Mouse (Mus musculus): ENCODE measurements around the gene Ddx17. TPM values are rescaled to one million over a fixed set of nuclear protein-coding genes. Genes with fewer than 3 reads are reported as not detected.

The Ddx17 gene
- polyA plus RNA-seq, 1 experiment from 2014 or later, result 42.0 TPM

DNA sequence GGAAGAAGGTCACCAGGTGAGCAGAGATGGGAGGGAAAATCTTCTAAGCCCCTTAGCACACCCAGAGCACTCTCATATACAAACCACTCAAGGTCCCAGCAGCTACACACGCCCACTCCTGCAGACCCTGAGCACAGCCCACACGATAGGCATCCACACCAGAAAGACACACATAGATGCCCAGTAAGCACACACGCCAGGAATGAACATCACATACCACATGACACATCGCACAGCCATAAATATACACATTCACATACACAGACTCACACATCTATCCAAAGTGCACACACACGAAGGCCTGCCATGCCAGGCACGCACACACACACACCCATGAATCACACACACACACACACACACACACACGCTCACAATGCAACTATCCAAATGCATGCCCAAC, 36.1 kb downstream of the Ddx17 start:
- Histone ChIP-seq H3K4me1 (ENCODE audit: control insufficient read depth, insufficient read depth, low read length) (peaks cover 16% of the 10 kb centered on the region), H3K36me3 (ENCODE audit: control insufficient read depth, insufficient read depth, low read length) (no peaks in the 10 kb centered on the region), H3K4me3 (replicated peaks; ENCODE audit: low read length) (no peak overlapping the region), H3K9me3 (replicated peaks; ENCODE audit: control insufficient read depth, low read length) (no peaks in the 10 kb centered on the region), H3K4me2 (ENCODE audit: low read depth, low read length) (no peak overlapping the region), H3K27me3 (ENCODE audit: control insufficient read depth, insufficient read depth, low read length) (peaks cover 36% of the 10 kb centered on the region), H3K27ac (ENCODE audit: low read length) (no peak overlapping the region), H3K9ac (ENCODE audit: low read length) (no peak overlapping the region)
- 79% methylated on average over 7 of the region's 7 CpGs for WGBS
- no peak for ATAC-seq (ENCODE audit: insufficient read depth, low FRiP score)

DNA sequence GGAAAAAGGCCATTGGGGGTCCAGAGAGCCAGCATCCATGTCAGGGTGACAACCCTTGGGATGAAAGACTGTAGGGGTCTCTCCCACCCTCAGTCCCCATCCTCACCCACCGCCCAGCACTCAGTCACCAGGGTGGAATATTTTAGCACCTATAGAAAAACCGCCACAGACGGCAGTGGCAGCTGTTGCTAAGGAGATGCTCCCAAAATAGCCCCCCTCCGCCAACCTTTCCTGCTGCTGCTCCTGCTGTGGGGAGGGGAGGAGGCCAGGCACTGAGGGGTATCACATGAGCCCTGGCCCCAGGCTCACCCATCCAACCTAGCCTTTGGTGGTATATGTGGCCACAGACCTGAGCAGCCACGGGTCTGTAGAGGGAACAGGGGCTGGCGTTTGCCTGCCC, 36.5 kb downstream of the Ddx17 start:
- Histone ChIP-seq H3K36me3 (ENCODE audit: control insufficient read depth, insufficient read depth, low read length) (no peaks in the 10 kb centered on the region), H3K27me3 (ENCODE audit: control insufficient read depth, insufficient read depth, low read length) (peaks cover 40% of the 10 kb centered on the region), H3K9ac (ENCODE audit: low read length) (no peak overlapping the region), H3K27ac (ENCODE audit: low read length) (no peak overlapping the region), H3K4me3 (replicated peaks; ENCODE audit: low read length) (no peak overlapping the region), H3K9me3 (replicated peaks; ENCODE audit: control insufficient read depth, low read length) (no peaks in the 10 kb centered on the region), H3K4me1 (ENCODE audit: control insufficient read depth, insufficient read depth, low read length) (peaks cover 16% of the 10 kb centered on the region), H3K4me2 (ENCODE audit: low read depth, low read length) (no peak overlapping the region)
- no peak for ATAC-seq (ENCODE audit: insufficient read depth, low FRiP score)
- WGBS, result 38% methylated on average over 6 of the region's 6 CpGs

DNA sequence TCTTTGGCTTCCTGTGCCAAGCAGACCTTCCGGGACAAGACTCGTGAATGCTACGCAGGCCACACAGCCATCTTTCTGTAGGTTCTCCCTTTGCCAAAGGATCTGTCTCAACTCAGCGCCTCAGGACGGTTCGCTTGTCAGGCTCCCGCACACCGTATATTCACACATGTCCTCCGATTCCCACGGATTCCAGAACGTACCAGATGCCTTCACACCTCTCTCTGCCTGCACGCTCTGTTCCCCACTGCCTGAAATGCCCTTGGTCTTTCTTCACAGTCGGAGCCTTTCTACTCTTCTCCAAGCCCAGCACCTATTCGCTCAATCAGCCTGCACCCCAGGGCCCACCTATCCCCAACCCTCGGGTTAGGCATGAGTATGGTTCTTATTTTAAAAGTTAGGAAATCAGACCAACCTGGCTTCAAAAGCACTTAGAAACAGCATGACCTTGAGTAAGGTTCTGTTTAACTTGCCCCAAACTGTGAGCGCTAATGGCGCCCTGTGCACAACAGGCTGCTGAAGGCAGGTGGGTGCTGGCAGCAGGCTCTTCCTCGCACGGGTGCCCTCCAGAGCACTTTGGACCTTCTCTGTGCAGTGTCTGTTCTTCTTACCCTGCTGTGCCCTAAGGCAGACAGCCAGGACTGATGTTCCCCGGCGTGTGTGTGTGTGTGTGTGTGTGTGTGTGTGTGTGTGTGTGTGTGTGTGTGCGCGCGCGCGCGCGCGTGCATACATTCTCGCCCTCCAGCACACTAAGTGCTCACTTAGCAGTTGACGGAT, 39.3 kb downstream of the Ddx17 start:
- H3K27ac ChIP-seq (ENCODE audit: low read length), result no peak overlapping the region
- H3K27me3 ChIP-seq (ENCODE audit: control insufficient read depth, insufficient read depth, low read length), result peaks cover 52% of the 10 kb centered on the region
- no peak for ATAC-seq (ENCODE audit: insufficient read depth, low FRiP score)
- WGBS, result 41% methylated on average over 31 of the region's 31 CpGs
- no peak overlapping the region for H3K4me2 ChIP-seq (ENCODE audit: low read depth, low read length)
- no peaks in the 10 kb centered on the region for H3K36me3 ChIP-seq (ENCODE audit: control insufficient read depth, insufficient read depth, low read length)
- no peak overlapping the region for H3K4me3 ChIP-seq (replicated peaks; ENCODE audit: low read length)
- no peaks in the 10 kb centered on the region for H3K9me3 ChIP-seq (replicated peaks; ENCODE audit: control insufficient read depth, low read length)
- no peak overlapping the region for H3K9ac ChIP-seq (ENCODE audit: low read length)
- peaks cover 11% of the 10 kb centered on the region; the same call in 1 of the 2 replicates for H3K4me1 ChIP-seq (ENCODE audit: control insufficient read depth, insufficient read depth, low read length)

DNA sequence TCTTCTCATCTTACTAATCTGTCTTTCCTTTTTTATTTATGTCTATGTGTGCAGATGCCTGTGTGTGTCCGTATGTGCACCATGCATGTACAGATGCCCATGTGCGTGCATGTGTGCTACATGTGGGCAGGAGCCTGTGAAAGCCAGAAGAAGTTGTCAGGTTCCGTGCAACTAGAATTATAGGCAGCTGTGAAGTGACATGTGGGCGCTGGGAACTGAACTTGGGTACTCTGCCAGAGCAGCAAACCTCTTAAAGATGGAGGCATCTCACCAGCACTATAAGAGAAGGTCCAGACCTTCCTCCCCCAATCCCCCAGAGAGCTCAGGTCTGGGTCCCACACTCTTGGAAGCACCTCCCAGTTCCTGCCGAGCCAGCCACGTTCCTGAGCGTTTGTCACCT, 40.1 kb downstream of the Ddx17 start:
- H3K9me3 ChIP-seq (replicated peaks; ENCODE audit: control insufficient read depth, low read length), result no peaks in the 10 kb centered on the region
- H3K36me3 ChIP-seq (ENCODE audit: control insufficient read depth, insufficient read depth, low read length), result no peaks in the 10 kb centered on the region
- no peak overlapping the region for H3K4me2 ChIP-seq (ENCODE audit: low read depth, low read length)
- no peak overlapping the region for H3K27ac ChIP-seq (ENCODE audit: low read length)
- no peak overlapping the region for H3K4me3 ChIP-seq (replicated peaks; ENCODE audit: low read length)
- peaks cover 53% of the 10 kb centered on the region for H3K27me3 ChIP-seq (ENCODE audit: control insufficient read depth, insufficient read depth, low read length)
- H3K4me1 ChIP-seq (ENCODE audit: control insufficient read depth, insufficient read depth, low read length), result peaks cover 5% of the 10 kb centered on the region; the same call in 1 of the 2 replicates
- no peak for ATAC-seq (ENCODE audit: insufficient read depth, low FRiP score)
- 26% methylated on average over 7 of the region's 7 CpGs for WGBS
- H3K9ac ChIP-seq (ENCODE audit: low read length), result no peak overlapping the region

DNA sequence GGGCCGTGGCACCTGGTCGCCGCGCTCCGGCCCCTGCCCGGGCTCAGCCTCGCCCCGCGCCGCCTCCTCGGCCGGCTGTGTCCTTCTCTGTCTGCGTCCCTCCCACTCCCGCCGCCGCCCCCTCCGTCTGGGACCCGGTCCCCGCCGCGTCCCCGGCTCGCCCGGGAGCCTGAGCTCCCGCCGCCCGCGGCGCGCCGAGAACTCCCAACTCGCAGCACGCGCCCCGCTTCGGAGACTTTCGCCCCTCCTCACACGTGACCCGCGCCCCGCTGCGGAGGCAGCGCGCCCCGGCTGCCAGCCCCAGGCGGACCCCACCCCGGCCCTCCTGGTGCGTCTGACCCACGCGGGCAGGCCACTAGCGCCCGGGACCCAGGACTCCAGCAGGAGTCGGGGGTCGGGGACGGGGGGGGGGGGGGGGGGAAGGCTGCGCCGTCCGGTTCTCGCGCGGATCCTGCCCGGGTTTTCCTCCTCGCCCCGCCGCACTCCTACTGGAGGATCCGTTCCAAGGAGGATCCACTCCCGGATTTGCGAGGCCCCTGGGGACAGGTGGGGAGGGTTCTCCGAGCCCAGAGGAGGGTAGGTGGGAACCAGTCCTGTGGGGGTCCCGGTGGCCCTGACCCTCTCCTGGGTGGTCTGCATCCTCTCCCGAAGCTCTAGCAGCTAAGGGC, 40.8 kb downstream of the Ddx17 start:
- H3K4me2 ChIP-seq (ENCODE audit: low read depth, low read length), result peak overlapping the region; percentile 100
- H3K9me3 ChIP-seq (replicated peaks; ENCODE audit: control insufficient read depth, low read length), result no peaks in the 10 kb centered on the region
- peak overlapping the region; percentile 62 for H3K4me3 ChIP-seq (replicated peaks; ENCODE audit: low read length)
- 0 out of 2 replicates have a peak, but pooled peaks cover 2% of the 10 kb centered on the region for H3K4me1 ChIP-seq (ENCODE audit: control insufficient read depth, insufficient read depth, low read length)
- WGBS, result 1% methylated on average over 67 of the region's 71 CpGs
- no peaks in the 10 kb centered on the region for H3K36me3 ChIP-seq (ENCODE audit: control insufficient read depth, insufficient read depth, low read length)
- no peak overlapping the region for H3K27ac ChIP-seq (ENCODE audit: low read length)
- H3K27me3 ChIP-seq (ENCODE audit: control insufficient read depth, insufficient read depth, low read length), result peaks cover 53% of the 10 kb centered on the region
- ATAC-seq (ENCODE audit: insufficient read depth, low FRiP score), result peak; percentile 67; the same call in 1 of the 2 replicates
- peak overlapping the region; percentile 70 for H3K9ac ChIP-seq (ENCODE audit: low read length)

DNA sequence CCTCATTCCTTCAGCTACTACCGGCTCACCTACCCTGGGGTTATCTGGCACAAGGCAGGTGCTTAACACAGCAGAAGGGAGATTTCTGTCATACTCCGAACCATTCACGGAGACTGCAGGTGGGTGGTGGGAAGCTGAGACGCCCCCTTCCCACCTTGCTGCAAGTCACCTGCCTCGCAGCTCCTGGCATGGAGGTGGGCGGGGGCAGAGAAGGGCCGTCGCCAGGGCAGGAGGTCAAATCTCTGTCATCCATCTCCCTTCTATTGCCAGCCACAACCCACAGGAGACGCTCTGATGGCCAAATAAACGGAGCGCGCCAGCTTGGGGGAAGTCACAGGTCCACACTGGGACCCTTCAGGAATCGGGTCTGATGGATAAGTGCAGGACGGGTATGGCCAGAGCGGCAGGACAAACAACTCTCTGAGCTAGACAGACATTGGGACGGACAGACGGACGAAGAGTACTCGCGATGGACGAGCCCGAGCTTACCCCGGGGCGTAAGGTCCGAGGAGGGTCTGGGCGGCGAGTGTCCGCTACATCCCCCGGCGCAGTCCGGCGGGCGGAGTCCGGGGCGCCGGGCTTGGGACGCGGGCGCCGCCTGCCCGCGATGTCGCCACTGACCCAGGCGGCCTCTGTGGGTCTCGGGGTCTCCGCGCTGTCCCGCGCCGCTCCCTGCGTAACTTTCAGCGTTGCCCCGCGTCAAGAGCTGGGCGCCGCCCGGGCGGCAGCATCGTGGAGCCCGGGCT, 41.7 kb downstream of the Ddx17 start, which contains the start of gene Kcnj4:
Gene Kcnj4, minus strand, starts transcription at position 535 of the 746 bp plus-strand sequence.
- Histone ChIP-seq H3K4me3 (replicated peaks; ENCODE audit: low read length) (peak within 1 kb of the TSS; percentile 62), H3K4me1 (ENCODE audit: control insufficient read depth, insufficient read depth, low read length) (0 out of 2 replicates have a peak, but pooled peaks cover 2% of the 10 kb centered on the region), H3K4me2 (ENCODE audit: low read depth, low read length) (peak within 1 kb of the TSS; percentile 100), H3K36me3 (ENCODE audit: control insufficient read depth, insufficient read depth, low read length) (no peaks in the 10 kb centered on the region), H3K27me3 (ENCODE audit: control insufficient read depth, insufficient read depth, low read length) (peaks cover 48% of the 10 kb centered on the region), H3K9ac (ENCODE audit: low read length) (peak within 1 kb of the TSS; percentile 70), H3K9me3 (replicated peaks; ENCODE audit: control insufficient read depth, low read length) (no peaks in the 10 kb centered on the region), H3K27ac (ENCODE audit: low read length) (no peak within 1 kb of the TSS)
- WGBS, result under 1% methylated on average over 60 of the region's 60 CpGs
- no peak for ATAC-seq (ENCODE audit: insufficient read depth, low FRiP score)

DNA sequence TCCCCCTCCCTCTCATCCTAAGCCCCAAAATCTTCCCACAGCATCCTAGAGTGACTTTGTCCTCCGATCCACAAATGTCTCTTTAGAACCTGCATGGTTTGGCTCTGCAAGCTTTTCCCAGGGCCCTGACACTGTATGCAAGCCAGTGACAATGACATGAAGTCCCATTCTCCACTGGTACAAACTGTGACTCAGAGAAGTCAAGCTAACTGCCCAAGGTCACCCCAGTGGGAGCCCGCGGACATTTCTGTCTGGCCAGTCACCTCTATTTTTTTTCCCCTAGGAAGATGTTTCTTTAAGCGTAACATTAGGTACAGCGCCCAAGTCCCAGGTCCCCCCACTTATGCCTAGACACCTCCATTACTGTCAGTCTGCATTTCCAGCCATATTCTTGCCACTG, 43.1 kb downstream of the Ddx17 start:
- 70% methylated on average over 5 of the region's 5 CpGs for WGBS
- no peak overlapping the region for H3K27ac ChIP-seq (ENCODE audit: low read length)
- H3K9ac ChIP-seq (ENCODE audit: low read length), result no peak overlapping the region
- H3K27me3 ChIP-seq (ENCODE audit: control insufficient read depth, insufficient read depth, low read length), result peaks cover 48% of the 10 kb centered on the region
- H3K4me1 ChIP-seq (ENCODE audit: control insufficient read depth, insufficient read depth, low read length), result 0 out of 2 replicates have a peak, but pooled peaks cover 2% of the 10 kb centered on the region
- no peaks in the 10 kb centered on the region for H3K36me3 ChIP-seq (ENCODE audit: control insufficient read depth, insufficient read depth, low read length)
- no peaks in the 10 kb centered on the region for H3K9me3 ChIP-seq (replicated peaks; ENCODE audit: control insufficient read depth, low read length)
- ATAC-seq (ENCODE audit: insufficient read depth, low FRiP score), result no peak
- H3K4me2 ChIP-seq (ENCODE audit: low read depth, low read length), result no peak overlapping the region
- no peak overlapping the region for H3K4me3 ChIP-seq (replicated peaks; ENCODE audit: low read length)

DNA sequence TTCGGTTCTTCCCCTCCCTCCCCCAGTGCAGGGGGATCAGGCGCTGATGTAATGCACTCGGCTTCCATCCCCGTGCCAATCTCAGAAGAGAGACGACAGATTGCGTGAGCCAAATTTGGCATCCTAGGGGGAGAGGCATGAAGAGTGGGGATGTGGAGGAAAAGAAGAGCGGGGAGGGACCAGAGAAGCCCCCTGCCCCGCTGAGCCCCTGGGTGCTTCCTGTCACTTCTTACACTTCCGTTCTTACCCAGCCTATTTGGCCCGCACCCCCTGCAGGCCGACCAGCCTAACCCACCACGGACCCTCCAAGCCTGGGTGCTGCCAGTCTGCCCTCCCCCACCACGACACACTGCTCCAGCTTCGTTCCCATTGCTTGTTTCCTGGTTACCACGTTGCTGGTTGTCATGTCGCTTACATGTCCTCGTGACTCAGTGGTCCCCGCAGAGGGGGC, 43.6 kb downstream of the Ddx17 start:
- 16% methylated on average over 18 of the region's 18 CpGs for WGBS
- Histone ChIP-seq H3K9ac (ENCODE audit: low read length) (no peak overlapping the region), H3K27me3 (ENCODE audit: control insufficient read depth, insufficient read depth, low read length) (peaks cover 48% of the 10 kb centered on the region), H3K4me2 (ENCODE audit: low read depth, low read length) (no peak overlapping the region), H3K4me1 (ENCODE audit: control insufficient read depth, insufficient read depth, low read length) (0 out of 2 replicates have a peak, but pooled peaks cover 2% of the 10 kb centered on the region), H3K27ac (ENCODE audit: low read length) (no peak overlapping the region), H3K4me3 (replicated peaks; ENCODE audit: low read length) (no peak overlapping the region), H3K9me3 (replicated peaks; ENCODE audit: control insufficient read depth, low read length) (no peaks in the 10 kb centered on the region), H3K36me3 (ENCODE audit: control insufficient read depth, insufficient read depth, low read length) (no peaks in the 10 kb centered on the region)
- no peak for ATAC-seq (ENCODE audit: insufficient read depth, low FRiP score)

All from stomach, embryonic 16.5 days (tissue).